Mouse (Mus musculus): ENCODE results near the gene Thap7. TPM values are rescaled to one million over a fixed set of nuclear protein-coding genes. Genes with fewer than 3 reads are reported as not detected.

The Thap7 gene
- total and polyA plus RNA-seq, 2 experiments from 2014 or later = 64.4 to 71.0 TPM

DNA sequence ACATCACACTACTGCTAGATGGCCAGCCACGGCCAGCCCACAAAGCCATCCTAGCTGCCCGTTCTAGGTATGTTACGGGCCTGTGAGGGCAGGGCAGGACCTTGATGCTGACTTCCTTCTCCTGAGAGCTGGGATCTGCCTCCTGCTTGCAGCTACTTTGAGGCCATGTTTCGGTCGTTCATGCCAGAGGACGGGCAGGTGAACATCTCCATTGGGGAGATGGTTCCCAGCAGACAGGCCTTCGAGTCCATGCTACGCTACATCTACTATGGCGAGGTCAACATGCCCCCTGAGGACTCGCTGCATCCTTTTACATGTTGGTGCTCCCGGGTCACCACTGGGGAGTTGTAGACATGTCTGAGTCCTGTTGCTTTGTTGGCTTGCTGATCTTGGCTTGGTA, 6.8 kb downstream of the Thap7 start:
- peaks cover 96% of the 10 kb centered on the region for H3K36me3 ChIP-seq (ENCODE audit: insufficient read depth)
- DNase-seq (no peak), ATAC-seq (no peak)
- H3K9ac ChIP-seq = no peak overlapping the region
- H3K4me1 ChIP-seq (ENCODE audit: insufficient read depth) = no peaks in the 10 kb centered on the region
- no peak overlapping the region for H3K4me3 ChIP-seq (ENCODE audit: low read depth, low read length)
- H3K4me2 ChIP-seq (ENCODE audit: low read depth) = no peak overlapping the region
- TF ChIP-seq CTCF (IDR thresholded peaks at IDR 0.05; ENCODE audit: low read depth) = no peak
- H3K27ac ChIP-seq (ENCODE audit: low read depth, low read length) = no peak overlapping the region
- H3K27me3 ChIP-seq (ENCODE audit: insufficient read depth, low read length) = no peaks in the 10 kb centered on the region
- H3K9me3 ChIP-seq (ENCODE audit: low read length) = no peaks in the 10 kb centered on the region
- 95% methylated on average over 11 of the region's 11 CpGs for WGBS

DNA sequence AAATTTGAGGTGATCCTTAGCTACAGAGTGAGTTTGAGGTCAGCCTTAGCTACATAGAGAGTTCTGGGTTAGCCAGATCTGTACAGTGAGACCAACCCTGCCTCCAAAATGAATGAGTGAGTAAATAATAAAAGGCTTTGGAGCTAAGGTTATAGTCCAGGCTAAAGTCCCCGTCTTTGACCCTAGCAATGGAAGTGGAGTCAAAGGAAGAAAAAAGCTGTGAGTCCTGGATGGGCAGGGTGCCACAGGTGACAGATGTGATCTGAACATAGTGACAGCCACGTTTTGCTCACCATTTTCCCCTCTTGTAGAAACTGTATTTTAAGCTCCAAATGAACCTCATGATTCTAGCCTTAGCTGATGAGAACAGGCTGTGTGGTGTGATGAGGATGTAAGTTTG, 12.0 kb downstream of the Thap7 start:
- no peak overlapping the region for H3K27ac ChIP-seq (ENCODE audit: low read depth, low read length)
- H3K4me1 ChIP-seq (ENCODE audit: insufficient read depth) = no peaks in the 10 kb centered on the region
- ATAC-seq (no peak), DNase-seq (no peak)
- no peak for TF ChIP-seq CTCF (IDR thresholded peaks at IDR 0.05; ENCODE audit: low read depth)
- H3K4me3 ChIP-seq (ENCODE audit: low read depth, low read length) = no peak overlapping the region
- H3K27me3 ChIP-seq (ENCODE audit: insufficient read depth, low read length) = no peaks in the 10 kb centered on the region
- no peak overlapping the region for H3K9ac ChIP-seq
- no peaks in the 10 kb centered on the region for H3K9me3 ChIP-seq (ENCODE audit: low read length)
- H3K4me2 ChIP-seq (ENCODE audit: low read depth) = no peak overlapping the region
- WGBS = 86% methylated on average over 2 of the region's 2 CpGs
- H3K36me3 ChIP-seq (ENCODE audit: insufficient read depth) = peaks cover 87% of the 10 kb centered on the region

DNA sequence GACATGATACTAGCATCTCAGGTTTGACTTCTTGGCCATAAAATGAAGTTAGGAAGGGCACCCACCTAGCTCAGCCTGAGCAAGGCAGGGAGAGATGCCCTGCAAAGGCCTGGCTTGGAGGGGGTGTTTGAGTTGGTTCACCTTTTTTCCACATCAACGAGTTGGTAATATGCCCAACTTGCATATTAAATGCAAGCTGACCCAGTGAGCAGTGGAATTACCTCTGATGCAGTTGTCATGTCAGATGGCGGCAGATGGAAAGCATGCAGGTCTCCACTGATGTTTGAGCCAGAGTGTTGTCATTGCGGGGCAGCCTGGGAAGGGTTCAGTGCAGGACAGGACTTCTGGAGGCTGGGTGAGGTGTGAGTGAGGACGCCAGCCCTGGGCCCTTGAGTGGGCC, 19.5 kb downstream of the Thap7 start:
- Histone ChIP-seq H3K4me1 (ENCODE audit: insufficient read depth) (peaks cover 12% of the 10 kb centered on the region; the same call in 1 of the 2 replicates), H3K36me3 (ENCODE audit: insufficient read depth) (peaks cover 37% of the 10 kb centered on the region), H3K4me3 (ENCODE audit: low read depth, low read length) (no peak overlapping the region), H3K4me2 (ENCODE audit: low read depth) (no peak overlapping the region), H3K9me3 (ENCODE audit: low read length) (no peaks in the 10 kb centered on the region), H3K9ac (no peak overlapping the region), H3K27me3 (ENCODE audit: insufficient read depth, low read length) (no peaks in the 10 kb centered on the region), H3K27ac (ENCODE audit: low read depth, low read length) (no peak overlapping the region)
- TF ChIP-seq CTCF (IDR thresholded peaks at IDR 0.05; ENCODE audit: low read depth) = no peak
- no peak for DNase-seq
- ATAC-seq = no peak
- WGBS = 95% methylated on average over 4 of the region's 4 CpGs

DNA sequence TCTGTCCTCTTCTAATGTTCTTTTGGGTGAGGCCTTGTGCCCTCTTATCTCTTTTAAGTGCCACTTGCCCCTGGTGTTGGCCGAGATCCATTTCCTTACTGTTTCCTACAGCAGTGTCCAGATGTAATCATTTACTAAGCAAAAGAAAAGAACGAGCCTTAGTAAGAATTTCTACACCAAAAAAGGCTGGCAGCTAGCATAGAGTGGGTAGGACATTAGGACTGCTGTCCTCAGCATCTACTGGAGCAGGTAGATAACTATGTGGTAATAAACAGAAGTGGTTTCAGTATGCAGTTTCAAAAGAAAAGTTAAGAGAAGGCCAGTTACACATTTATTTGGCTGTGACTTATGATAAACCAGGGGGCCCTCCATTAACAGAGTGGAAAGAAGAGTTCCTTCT, 20.2 kb downstream of the Thap7 start:
- 91% methylated on average over 2 of the region's 2 CpGs for WGBS
- no peak overlapping the region for H3K4me3 ChIP-seq (ENCODE audit: low read depth, low read length)
- H3K27me3 ChIP-seq (ENCODE audit: insufficient read depth, low read length) = no peaks in the 10 kb centered on the region
- ATAC-seq (no peak), DNase-seq (no peak)
- H3K4me1 ChIP-seq (ENCODE audit: insufficient read depth) = peaks cover 12% of the 10 kb centered on the region; the same call in 1 of the 2 replicates
- H3K27ac ChIP-seq (ENCODE audit: low read depth, low read length) = no peak overlapping the region
- H3K36me3 ChIP-seq (ENCODE audit: insufficient read depth) = peaks cover 30% of the 10 kb centered on the region
- no peak overlapping the region for H3K9ac ChIP-seq
- TF ChIP-seq CTCF (IDR thresholded peaks at IDR 0.05; ENCODE audit: low read depth) = no peak
- H3K9me3 ChIP-seq (ENCODE audit: low read length) = no peaks in the 10 kb centered on the region
- no peak overlapping the region for H3K4me2 ChIP-seq (ENCODE audit: low read depth)

DNA sequence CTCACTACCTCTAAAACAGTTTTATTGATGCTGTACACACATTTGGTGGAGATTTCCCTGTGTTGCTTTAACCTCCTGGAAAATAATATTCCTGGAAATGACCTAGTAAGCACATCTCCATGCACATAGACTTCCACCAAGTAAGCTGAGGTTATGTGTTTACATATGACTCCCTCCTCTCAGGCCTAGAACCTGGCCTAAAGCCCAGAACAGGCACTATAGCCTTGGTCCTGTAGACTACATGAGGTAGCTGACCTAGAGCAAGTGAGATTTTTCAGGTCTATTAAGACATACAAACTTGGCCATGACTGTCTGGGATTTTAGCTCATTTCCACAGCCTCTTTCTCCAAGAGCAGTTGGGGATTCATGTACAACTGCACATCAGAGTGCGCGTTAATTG, 20.8 kb downstream of the Thap7 start:
- DNase-seq (no peak), ATAC-seq (no peak)
- H3K4me3 ChIP-seq (ENCODE audit: low read depth, low read length) = peak overlapping the region; percentile 61; the same call in 1 of the 2 replicates

DNA sequence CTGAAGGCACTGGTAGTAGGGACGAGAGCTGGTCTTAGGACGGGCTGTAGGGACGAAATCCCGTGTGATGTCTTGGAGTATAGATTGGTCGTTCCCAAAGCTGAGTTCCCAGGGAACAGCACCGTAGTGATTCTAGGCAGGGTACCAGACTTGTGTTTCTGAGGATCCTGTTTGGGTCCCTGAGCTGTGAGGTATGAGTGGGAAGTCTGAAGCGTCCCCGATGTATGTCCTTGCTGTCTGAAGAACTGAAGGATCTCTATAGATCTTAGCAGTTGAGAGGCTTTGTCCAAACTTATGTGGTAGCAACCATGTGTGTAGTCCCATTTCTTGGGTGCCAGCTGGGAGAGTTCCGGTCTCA, 21.7 kb downstream of the Thap7 start:
- peaks cover 12% of the 10 kb centered on the region; the same call in 1 of the 2 replicates for H3K4me1 ChIP-seq (ENCODE audit: insufficient read depth)
- peaks cover 21% of the 10 kb centered on the region for H3K36me3 ChIP-seq (ENCODE audit: insufficient read depth)
- TF ChIP-seq CTCF (IDR thresholded peaks at IDR 0.05; ENCODE audit: low read depth) = no peak
- H3K27ac ChIP-seq (ENCODE audit: low read depth, low read length) = peak overlapping the region; percentile 95
- peak overlapping the region; percentile 70 for H3K4me2 ChIP-seq (ENCODE audit: low read depth)
- WGBS = 8% methylated on average over 9 of the region's 9 CpGs
- peak overlapping the region; percentile 77 for H3K9ac ChIP-seq
- DNase-seq = no peak
- H3K9me3 ChIP-seq (ENCODE audit: low read length) = no peaks in the 10 kb centered on the region
- H3K27me3 ChIP-seq (ENCODE audit: insufficient read depth, low read length) = no peaks in the 10 kb centered on the region
- peak overlapping the region; percentile 61 for H3K4me3 ChIP-seq (ENCODE audit: low read depth, low read length)
- ATAC-seq = no peak; the same call in 1 of the 2 replicates

More for the DNA sequence above, 20.8 kb downstream of the Thap7 start:
- no peaks in the 10 kb centered on the region for H3K9me3 ChIP-seq (ENCODE audit: low read length)
- no peak for TF ChIP-seq CTCF (IDR thresholded peaks at IDR 0.05; ENCODE audit: low read depth)
- WGBS = 98% methylated on average over 2 of the region's 2 CpGs
- H3K36me3 ChIP-seq (ENCODE audit: insufficient read depth) = peaks cover 26% of the 10 kb centered on the region
- H3K9ac ChIP-seq = 0 out of 2 replicates have a peak overlapping the region, but pooled peaks have one; percentile 77
- H3K4me1 ChIP-seq (ENCODE audit: insufficient read depth) = peaks cover 12% of the 10 kb centered on the region; the same call in 1 of the 2 replicates
- H3K27me3 ChIP-seq (ENCODE audit: insufficient read depth, low read length) = no peaks in the 10 kb centered on the region
- no peak overlapping the region for H3K27ac ChIP-seq (ENCODE audit: low read depth, low read length)
- H3K4me2 ChIP-seq (ENCODE audit: low read depth) = peak overlapping the region; percentile 70

DNA sequence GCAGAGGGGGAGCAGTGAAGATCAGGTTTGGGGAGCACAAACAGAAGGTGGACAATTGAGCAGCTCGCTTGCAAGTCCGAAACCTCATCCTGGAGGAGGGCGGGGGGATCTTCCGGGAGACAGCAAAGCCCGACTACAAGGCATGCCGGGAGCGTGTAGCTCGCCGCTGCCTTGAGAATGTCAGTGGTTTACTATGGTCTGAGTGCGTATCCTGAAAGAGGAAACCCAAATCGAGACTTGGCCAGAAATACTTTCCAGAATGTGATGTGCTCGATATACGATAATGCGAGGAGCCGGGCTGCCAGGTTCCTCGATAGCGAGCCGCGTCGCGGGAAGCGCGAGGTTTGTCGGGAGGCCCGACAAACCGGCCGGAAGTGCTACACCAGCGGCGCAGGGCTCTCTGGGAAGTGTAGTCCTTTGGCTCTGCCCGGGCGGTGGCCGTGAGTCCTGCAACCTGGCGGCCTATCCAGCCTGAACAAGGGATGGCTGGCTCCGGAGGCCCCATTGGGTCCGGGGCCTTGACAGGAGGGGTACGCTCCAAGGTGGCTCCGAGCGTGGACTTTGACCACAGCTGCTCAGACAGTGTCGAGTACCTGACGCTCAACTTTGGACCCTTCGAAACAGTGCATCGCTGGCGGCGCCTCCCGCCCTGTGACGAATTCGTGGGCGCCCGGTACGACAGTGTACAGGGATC, 22.2 kb downstream of the Thap7 start, which contains the start of gene Lztr1:
Lztr1 (plus strand) TSS at position 143 of the 694 bp plus-strand sequence.
- Histone ChIP-seq H3K4me2 (ENCODE audit: low read depth) (peak within 1 kb of the TSS; percentile 70), H3K9me3 (ENCODE audit: low read length) (no peaks in the 10 kb centered on the region), H3K4me1 (ENCODE audit: insufficient read depth) (peaks cover 12% of the 10 kb centered on the region; the same call in 1 of the 2 replicates), H3K27ac (ENCODE audit: low read depth, low read length) (peak within 1 kb of the TSS; percentile 95), H3K4me3 (ENCODE audit: low read depth, low read length) (peak within 1 kb of the TSS; percentile 61), H3K36me3 (ENCODE audit: insufficient read depth) (peaks cover 20% of the 10 kb centered on the region), H3K27me3 (ENCODE audit: insufficient read depth, low read length) (no peaks in the 10 kb centered on the region), H3K9ac (peak within 1 kb of the TSS; percentile 77)
- WGBS = 4% methylated on average over 50 of the region's 50 CpGs
- no peak; the same call in 1 of the 2 replicates for TF ChIP-seq CTCF (IDR thresholded peaks at IDR 0.05; ENCODE audit: low read depth)
- ATAC-seq = peak; percentile 97
- peak; percentile 94 for DNase-seq
